Mouse (Mus musculus) midbrain, embryonic 10.5 days (tissue): Measurements from ENCODE around the gene Trappc2l. TPM values are rescaled to one million over a fixed set of nuclear protein-coding genes. Genes with fewer than 3 reads are reported as not detected.

Experiments used
- DNase-seq: peaks from one replicate; pipeline ENCODE4 v3.0.0-alpha.2; 2017; ENCODE audit warnings: low spot score
- H3K27ac ChIP-seq: fragments of 300-500 bp; sonication (generic); replicated peaks from 2 replicates; pipeline ENCODE4 v1.5.1; 2016; ENCODE audit warnings: mild to moderate bottlenecking
- H3K27me3 ChIP-seq: fragments of 300-500 bp; sonication (generic); 2 replicates; pipeline ENCODE4 v1.6.1; 2016; ENCODE audit warnings: low read depth, mild to moderate bottlenecking; ENCODE audit not compliant: poor library complexity, severe bottlenecking
- H3K36me3 ChIP-seq: fragments of 300-500 bp; sonication (generic); 2 replicates; pipeline ENCODE4 v1.6.1; 2016; ENCODE audit warnings: mild to moderate bottlenecking, moderate library complexity
- H3K4me1 ChIP-seq: fragments of 300-500 bp; sonication (generic); 2 replicates; pipeline ENCODE4 v1.6.1; 2016
- H3K4me3 ChIP-seq: fragments of 300-500 bp; sonication (generic); 2 replicates; pipeline ENCODE4 v1.5.1; 2016; ENCODE audit warnings: mild to moderate bottlenecking, moderate library complexity
- H3K9me3 ChIP-seq: fragments of 300-500 bp; sonication (generic); replicated peaks from 2 replicates; pipeline ENCODE4 v1.6.1; 2016; ENCODE audit warnings: mild to moderate bottlenecking
- WGBS: fragments of 180-500 bp; shearing (Covaris S2); methylation state at CpG from one replicate; pipeline ENCODE4 v1.1.7; 2016; 5-methylcytosine and 5-hydroxymethylcytosine counted together
- polyA plus RNA-seq: library from polyadenylated mRNA; unstranded; fragments of >200 nt; fragmentation: Nextera tagmentation; extraction: Ambion mirVana; gene quantifications from 2 replicates; pipeline ENCODE4 v1.2.1, GENCODE M21; 2016

The Trappc2l gene
- polyA plus RNA-seq, result 51.0 and 61.2 TPM in 2 replicates

DNA sequence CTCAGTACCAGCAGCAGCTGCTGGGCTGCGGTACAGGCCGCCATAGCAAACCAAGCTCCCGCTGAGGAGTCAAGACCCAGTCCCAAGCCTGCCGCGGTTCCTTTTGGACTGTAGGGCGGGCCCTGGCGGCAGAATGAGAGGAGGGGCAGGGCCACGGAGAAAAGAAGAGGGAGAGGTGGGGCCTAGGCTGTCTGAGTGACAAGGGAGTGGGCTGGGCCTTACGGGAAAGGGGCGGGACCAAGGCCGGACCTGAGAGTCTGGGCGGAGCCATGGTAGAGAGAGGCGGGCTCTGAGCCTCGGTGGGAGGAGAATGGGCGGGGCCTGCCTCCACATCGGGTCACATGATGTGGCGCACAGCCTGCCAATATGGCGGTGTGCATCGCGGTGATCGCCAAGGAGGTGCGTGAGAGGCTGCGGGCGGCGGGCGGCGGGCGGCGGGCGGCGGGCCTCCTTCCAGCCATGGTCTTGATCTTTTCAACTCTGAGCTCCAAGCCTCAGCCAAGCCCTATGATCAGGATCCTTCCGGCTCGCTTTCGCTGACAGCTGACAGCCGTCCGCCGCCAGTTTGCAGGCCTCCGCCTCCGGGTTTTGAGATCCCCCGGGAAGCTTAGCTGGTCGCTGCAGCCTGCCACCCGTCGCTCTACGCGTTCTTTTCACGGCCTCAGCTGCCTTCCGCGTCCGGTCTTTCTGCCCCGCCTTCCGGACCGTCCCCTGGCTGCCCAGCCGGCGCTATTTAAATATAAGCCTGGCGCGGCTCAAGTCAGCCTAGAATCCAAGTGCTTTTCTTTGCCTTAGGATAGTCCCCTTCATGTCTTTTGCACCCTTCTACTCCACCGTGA lies at the start of gene Trappc2l, which contains the start of gene Galns:
Gene Trappc2l (plus strand): TSS at position 346 of the 839 bp plus-strand sequence.
Gene Galns (minus strand): TSS at position 169 of the 839 bp plus-strand sequence.
- under 1% methylated on average over 57 of the region's 57 CpGs for WGBS
- peaks cover 24% of the 10 kb centered on the region for H3K4me1 ChIP-seq
- peak within 1 kb of the TSS; percentile 80 for H3K4me3 ChIP-seq
- H3K27ac ChIP-seq, result peak within 1 kb of the TSS; percentile 89
- 0 out of 2 replicates have a peak, but pooled peaks cover 14% of the 10 kb centered on the region for H3K36me3 ChIP-seq
- H3K9me3 ChIP-seq, result no peaks in the 10 kb centered on the region
- H3K27me3 ChIP-seq, result no peaks in the 10 kb centered on the region
- peak; percentile 98 for DNase-seq

DNA sequence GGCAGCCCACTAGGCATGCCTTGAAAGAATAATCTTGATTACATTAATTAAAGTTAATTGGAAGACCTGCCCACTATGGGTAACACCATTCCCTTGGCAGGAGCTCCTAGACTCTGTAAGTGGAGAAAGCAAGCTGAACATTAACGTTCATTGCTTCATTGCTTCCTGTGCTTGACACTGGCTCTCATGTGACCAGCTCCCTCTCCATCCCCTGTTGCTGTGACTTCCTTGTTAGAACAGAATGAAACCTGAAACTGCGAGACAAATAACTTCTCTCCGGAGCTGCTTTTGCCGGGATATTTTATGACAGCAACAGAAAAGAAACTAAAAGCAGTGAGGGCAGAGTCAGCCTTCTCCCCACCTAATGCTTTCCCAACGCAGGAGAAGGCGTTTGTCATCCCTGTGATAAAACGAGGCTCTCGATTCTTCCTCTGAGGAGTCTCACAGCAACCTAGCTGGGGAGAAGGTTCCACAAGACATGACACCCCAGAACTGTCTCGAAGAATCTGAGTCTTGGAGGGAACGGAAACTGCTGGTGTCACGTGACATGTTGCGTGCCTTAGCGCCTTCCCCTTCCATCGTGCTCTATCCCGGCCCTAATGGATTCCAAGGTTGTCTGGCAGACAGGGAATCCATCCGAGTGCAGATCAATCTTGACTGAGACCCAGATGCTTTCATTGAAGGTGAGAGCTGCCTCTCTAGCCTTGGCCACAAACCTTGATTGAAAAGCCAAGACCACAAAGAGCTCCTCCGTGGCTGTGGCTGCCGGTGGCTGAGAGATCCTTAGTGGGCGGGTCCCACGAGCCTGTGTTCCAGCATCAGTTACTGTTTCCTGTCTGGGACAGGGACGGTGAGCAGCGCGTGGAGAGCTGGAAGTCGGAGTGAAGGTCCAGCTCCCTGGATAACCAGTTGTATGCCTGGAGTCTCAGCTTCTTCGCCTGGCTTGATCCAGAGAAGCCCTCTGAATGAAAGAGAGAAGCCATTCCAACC lies 46.8 kb upstream of the Trappc2l start:
- DNase-seq, result no peak
- peaks cover 12% of the 10 kb centered on the region for H3K36me3 ChIP-seq
- H3K27me3 ChIP-seq, result no peaks in the 10 kb centered on the region
- no peaks in the 10 kb centered on the region for H3K9me3 ChIP-seq
- H3K27ac ChIP-seq, result no peak overlapping the region
- H3K4me1 ChIP-seq, result peaks cover 29% of the 10 kb centered on the region
- H3K4me3 ChIP-seq, result no peak overlapping the region
- 88% methylated on average over 25 of the region's 25 CpGs for WGBS

GRCm38 (mm10) chr8:122566766-122567165 lies 44.7 kb upstream of the Trappc2l start:
- peak; percentile 57 for DNase-seq
- Histone ChIP-seq H3K4me1 (peaks cover 48% of the 10 kb centered on the region), H3K9me3 (no peaks in the 10 kb centered on the region), H3K36me3 (peaks cover 33% of the 10 kb centered on the region), H3K27me3 (no peaks in the 10 kb centered on the region), H3K27ac (peak overlapping the region; percentile 97), H3K4me3 (peak overlapping the region; percentile 95)
- WGBS, result 38% methylated on average over 6 of the region's 6 CpGs

GRCm38 (mm10) chr8:122567361-122568108 lies 43.9 kb upstream of the Trappc2l start, which contains the start of gene Cdt1:
Gene Cdt1 (plus strand): TSS chr8:122568015.
- WGBS, result under 1% methylated on average over 62 of the region's 62 CpGs

DNA sequence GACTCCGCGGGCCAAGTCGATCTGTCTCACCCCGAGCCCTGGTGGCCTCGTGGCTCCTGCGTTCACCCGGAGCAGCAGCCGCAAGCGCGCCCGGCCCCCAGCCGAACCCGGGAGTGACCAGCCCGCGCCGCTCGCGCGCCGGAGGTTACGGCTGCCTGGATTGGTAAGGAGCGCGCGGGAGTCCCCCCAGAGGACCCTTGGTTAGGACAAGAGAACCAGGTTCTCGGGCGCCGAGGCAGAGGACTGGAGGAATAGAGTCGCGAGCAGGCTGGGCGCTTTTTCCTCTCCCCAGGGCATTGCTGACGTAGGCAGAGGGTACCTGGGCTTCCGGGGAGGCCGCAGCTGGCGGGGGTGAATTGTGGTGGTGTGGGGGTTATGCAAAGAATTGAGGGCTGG lies 43.3 kb upstream of the Trappc2l start:
- Histone ChIP-seq H3K9me3 (no peaks in the 10 kb centered on the region), H3K4me3 (peak overlapping the region; percentile 95), H3K27me3 (no peaks in the 10 kb centered on the region), H3K27ac (peak overlapping the region; percentile 97), H3K4me1 (peaks cover 62% of the 10 kb centered on the region), H3K36me3 (peaks cover 47% of the 10 kb centered on the region)
- WGBS, result under 1% methylated on average over 34 of the region's 34 CpGs
- DNase-seq, result no peak

More at GRCm38 (mm10) chr8:122567361-122568108, 43.9 kb upstream of the Trappc2l start, which contains the start of gene Cdt1:
- DNase-seq, result peak; percentile 98
- Histone ChIP-seq H3K27me3 (no peaks in the 10 kb centered on the region), H3K4me1 (peaks cover 56% of the 10 kb centered on the region), H3K4me3 (peak within 1 kb of the TSS; percentile 95), H3K27ac (peak within 1 kb of the TSS; percentile 97), H3K9me3 (no peaks in the 10 kb centered on the region), H3K36me3 (peaks cover 41% of the 10 kb centered on the region)

GRCm38 (mm10) chr8:122568881-122569309 lies 42.5 kb upstream of the Trappc2l start:
- peak; percentile 34 for DNase-seq
- WGBS, result 11% methylated on average over 10 of the region's 10 CpGs
- Histone ChIP-seq H3K4me1 (peaks cover 70% of the 10 kb centered on the region), H3K9me3 (no peaks in the 10 kb centered on the region), H3K27ac (peak overlapping the region; percentile 97), H3K4me3 (peak overlapping the region; percentile 95), H3K27me3 (no peaks in the 10 kb centered on the region), H3K36me3 (peaks cover 55% of the 10 kb centered on the region)

DNA sequence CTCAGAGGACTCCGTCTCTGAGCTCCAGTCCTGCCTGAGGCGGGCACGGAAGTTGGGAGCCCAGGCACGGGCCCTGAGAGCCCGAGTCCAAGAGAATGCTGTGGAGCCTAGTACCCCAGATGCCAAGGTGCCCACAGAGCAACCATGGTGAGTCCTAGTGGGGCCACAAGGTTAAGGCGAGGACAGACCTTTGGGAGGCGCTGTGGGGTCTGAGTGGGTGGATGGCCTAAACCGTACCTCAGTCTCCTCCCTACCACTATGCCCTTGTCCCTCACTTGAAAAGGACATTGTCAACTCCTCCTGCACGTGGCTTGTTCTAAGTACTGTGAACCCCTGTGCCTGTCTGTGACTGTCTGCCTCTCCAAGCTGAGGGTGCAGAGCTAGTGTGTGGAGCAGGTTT lies 42.1 kb upstream of the Trappc2l start:
- H3K36me3 ChIP-seq, result peaks cover 59% of the 10 kb centered on the region

GRCm38 (mm10) chr8:122569996-122570395 lies 41.4 kb upstream of the Trappc2l start:
- Histone ChIP-seq H3K27me3 (no peaks in the 10 kb centered on the region), H3K36me3 (peaks cover 65% of the 10 kb centered on the region), H3K4me1 (peaks cover 81% of the 10 kb centered on the region), H3K9me3 (no peaks in the 10 kb centered on the region), H3K4me3 (peak overlapping the region; percentile 95), H3K27ac (no peak overlapping the region)
- DNase-seq, result no peak
- WGBS, result 96% methylated on average over 16 of the region's 16 CpGs

More for the DNA sequence above, 42.1 kb upstream of the Trappc2l start:
- 75% methylated on average over 9 of the region's 9 CpGs for WGBS
- DNase-seq, result no peak
- H3K9me3 ChIP-seq, result no peaks in the 10 kb centered on the region
- peak overlapping the region; percentile 97 for H3K27ac ChIP-seq
- peak overlapping the region; percentile 95 for H3K4me3 ChIP-seq
- no peaks in the 10 kb centered on the region for H3K27me3 ChIP-seq
- peaks cover 74% of the 10 kb centered on the region for H3K4me1 ChIP-seq

DNA sequence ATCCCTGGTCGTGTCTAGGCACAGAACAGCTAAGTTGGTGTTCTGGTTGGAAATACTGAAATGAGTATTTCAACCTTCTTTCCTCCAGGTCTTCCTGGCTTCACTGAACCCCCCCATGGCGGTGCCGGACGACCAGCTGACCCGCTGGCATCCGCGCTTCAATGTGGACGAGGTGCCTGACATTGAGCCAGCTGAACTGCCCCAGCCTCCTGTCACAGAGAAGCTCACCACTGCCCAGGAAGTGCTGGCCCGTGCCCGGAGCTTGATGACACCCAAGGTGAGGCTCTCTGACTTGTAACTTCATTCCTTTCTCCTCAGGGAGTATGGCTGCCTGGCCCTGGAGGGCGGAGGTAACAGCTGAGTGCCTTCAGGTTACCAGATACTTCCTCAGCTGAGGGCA lies 40.3 kb upstream of the Trappc2l start:
- 94% methylated on average over 11 of the region's 11 CpGs for WGBS
- Histone ChIP-seq H3K27me3 (no peaks in the 10 kb centered on the region), H3K9me3 (no peaks in the 10 kb centered on the region), H3K4me3 (no peak overlapping the region), H3K36me3 (peaks cover 66% of the 10 kb centered on the region), H3K27ac (no peak overlapping the region), H3K4me1 (peaks cover 92% of the 10 kb centered on the region)
- no peak for DNase-seq

GRCm38 (mm10) chr8:122571750-122572267 lies 39.6 kb upstream of the Trappc2l start:
- H3K9me3 ChIP-seq, result no peaks in the 10 kb centered on the region
- no peaks in the 10 kb centered on the region for H3K27me3 ChIP-seq
- H3K4me1 ChIP-seq, result peaks cover 92% of the 10 kb centered on the region
- no peak overlapping the region for H3K4me3 ChIP-seq
- 92% methylated on average over 17 of the region's 17 CpGs for WGBS
- DNase-seq, result no peak
- peaks cover 66% of the 10 kb centered on the region for H3K36me3 ChIP-seq
- H3K27ac ChIP-seq, result no peak overlapping the region

DNA sequence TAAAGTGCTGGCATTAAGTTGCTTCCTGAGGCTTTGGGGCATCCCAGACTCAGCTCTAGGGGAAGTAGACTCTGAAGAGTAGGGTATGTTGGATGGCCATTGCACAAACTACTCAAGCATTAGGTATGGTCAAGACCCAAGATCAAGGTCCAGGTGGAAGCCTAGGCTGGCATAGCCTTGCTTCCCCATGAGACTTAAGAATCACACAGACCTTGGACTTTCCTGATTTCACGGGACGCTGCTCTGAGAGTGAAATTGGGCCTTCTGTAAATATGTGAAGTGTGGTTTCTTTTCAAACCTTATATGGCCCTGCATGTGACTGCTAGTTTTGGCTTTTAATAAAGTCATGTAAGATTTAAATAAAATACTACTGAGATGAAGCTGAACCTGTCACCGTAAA lies 38.7 kb upstream of the Trappc2l start:
- peaks cover 93% of the 10 kb centered on the region for H3K4me1 ChIP-seq
- H3K27ac ChIP-seq, result 0 out of 2 replicates have a peak overlapping the region, but pooled peaks have one; percentile 59
- 92% methylated on average over 3 of the region's 3 CpGs for WGBS
- no peaks in the 10 kb centered on the region for H3K9me3 ChIP-seq
- no peak for DNase-seq
- H3K27me3 ChIP-seq, result no peaks in the 10 kb centered on the region
- H3K36me3 ChIP-seq, result peaks cover 66% of the 10 kb centered on the region
- no peak overlapping the region for H3K4me3 ChIP-seq
